11 mouse cellular contexts compared by ENCODE assay signal in the genomic region with DNA sequence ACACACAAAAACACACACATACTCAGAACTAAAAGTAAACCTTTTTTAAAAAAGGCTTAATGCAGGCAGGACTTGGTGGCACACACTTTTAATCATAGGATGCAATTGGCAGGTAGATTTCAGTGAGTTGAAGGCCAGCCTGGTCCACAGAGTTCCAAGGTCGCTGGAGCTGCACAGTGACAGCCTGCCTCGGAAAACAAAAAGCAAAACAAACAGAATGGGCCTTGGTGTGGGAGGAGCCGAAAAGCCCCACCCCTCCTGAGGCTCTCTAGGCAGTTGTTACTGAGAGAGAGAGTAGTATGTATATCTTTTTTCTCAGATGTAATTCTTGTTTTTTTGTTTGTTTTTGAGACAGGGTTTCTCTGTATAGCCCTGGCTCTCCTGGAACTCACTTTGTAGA. TPM values are rescaled to one million over a fixed set of nuclear protein-coding genes. Genes with fewer than 3 reads are reported as not detected.
DNase-seq lines count a peak whose midpoint lies in the region; ATAC-seq and TF ChIP-seq lines count a peak whose summit lies in the region.
"Had no signal": no experiment of that assay in that cellular context is flagged by ENCODE, and none has a peak within 500 bp of the region (broad histone marks: within the 10 kb centered on the region; RNA-seq: fewer than 3 reads in every experiment).

No protein-coding gene starts in this region.

- DNase-seq in forebrain, embryonic 10.5 days (ENCODE audit: extremely low spot score, low spot score): no peak
- DNase-seq in A20 (ENCODE audit: low read depth, low spot score): peak; percentile 52
- no peak for DNase-seq in intestine, embryonic 14.5 days (ENCODE audit: low spot score)
- DNase-seq in liver, embryonic 14.5 days (ENCODE audit: low read depth in 3 of 3, low spot score in 3 of 3): no peak
- no peak for DNase-seq in left cerebral cortex, postnatal 25 days (ENCODE audit: low spot score in 2 of 2)
- no peak for DNase-seq in B cell, adult 2 months
- no peak for DNase-seq in gastrocnemius, postnatal 14 days
- DNase-seq: gastrocnemius, postnatal 36 days; right cerebral cortex, postnatal 4 days had no signal

- H3K9me3 ChIP-seq in forebrain, embryonic 10.5 days: no peaks in the 10 kb centered on the region
- H3K9me3 ChIP-seq in forebrain, embryonic 12.5 days: no peaks in the 10 kb centered on the region
- H3K9me3 ChIP-seq in intestine, embryonic 14.5 days (ENCODE audit: control insufficient read depth, low read length): no peaks in the 10 kb centered on the region
- H3K9me3 ChIP-seq in liver, embryonic 14.5 days (ENCODE audit: control insufficient read depth, low read length): no peaks in the 10 kb centered on the region
- H3K9me3 ChIP-seq: limb, embryonic 15.5 days had no signal

- no peak overlapping the region for H3K4me2 ChIP-seq in forebrain, embryonic 12.5 days
- H3K4me2 ChIP-seq in intestine, embryonic 14.5 days (ENCODE audit: low read length): 0 out of 2 replicates have a peak overlapping the region, but pooled peaks have one; percentile 6
- peak overlapping the region; percentile 21 for H3K4me2 ChIP-seq in liver, embryonic 14.5 days (ENCODE audit: low read depth)
- H3K4me2 ChIP-seq: limb, embryonic 15.5 days had no signal

- H3K4me1 ChIP-seq in forebrain, embryonic 10.5 days: peaks cover 41% of the 10 kb centered on the region
- peaks cover 25% of the 10 kb centered on the region for H3K4me1 ChIP-seq in forebrain, embryonic 12.5 days
- peaks cover 15% of the 10 kb centered on the region for H3K4me1 ChIP-seq in intestine, embryonic 14.5 days (replicated peaks; ENCODE audit: control insufficient read depth, insufficient read depth, low read length)
- H3K4me1 ChIP-seq in liver, embryonic 14.5 days (replicated peaks; ENCODE audit: control insufficient read depth in 2 of 2, insufficient read depth in 2 of 2, low read length in 1 of 2): peaks cover 19 to 39% of the 10 kb centered on the region in 2 experiments

- H3K27ac ChIP-seq in forebrain, embryonic 10.5 days: 0 out of 2 replicates have a peak overlapping the region, but pooled peaks have one; percentile 3
- H3K27ac ChIP-seq in forebrain, embryonic 12.5 days: no peak overlapping the region
- peak overlapping the region; percentile 27; the same call in 1 of the 2 replicates for H3K27ac ChIP-seq in intestine, embryonic 14.5 days (ENCODE audit: low read depth)
- no peak overlapping the region; the same call in 1 of the 2 replicates for H3K27ac ChIP-seq in liver, embryonic 14.5 days
- H3K27ac ChIP-seq: limb, embryonic 15.5 days had no signal

- TF ChIP-seq CTCF in liver, embryonic 14.5 days (IDR thresholded peaks at IDR 0.05; ENCODE audit: low read depth): no peak

- intact Hi-C loops in left cerebral cortex, postnatal 25 days (cut with DNase I): no loop called here
- intact Hi-C loops in gastrocnemius, postnatal 14 days (cut with DNase I; ENCODE audit: low total_unique reads): no loop called here

- H3K4me3 ChIP-seq in forebrain, embryonic 10.5 days: no peak overlapping the region; the same call in 1 of the 2 replicates
- no peak overlapping the region for H3K4me3 ChIP-seq in forebrain, embryonic 12.5 days (replicated peaks)
- H3K4me3 ChIP-seq in intestine, embryonic 14.5 days (ENCODE audit: low read depth, low read length): no peak overlapping the region
- no peak overlapping the region for H3K4me3 ChIP-seq in liver, embryonic 14.5 days (ENCODE audit: insufficient read depth in 1 of 2, low read depth in 2 of 2, low read length in 2 of 2)
- H3K4me3 ChIP-seq: limb, embryonic 15.5 days had no signal

- no peak for ATAC-seq in forebrain, embryonic 12.5 days (ENCODE audit: low FRiP score)
- no peak for ATAC-seq in intestine, embryonic 14.5 days (replicated peaks; ENCODE audit: low FRiP score, low TSS enrichment, low read depth)
- ATAC-seq in liver, embryonic 14.5 days (ENCODE audit: insufficient read depth): peak; percentile 55

- no peak overlapping the region for H3K9ac ChIP-seq in forebrain, embryonic 12.5 days
- no peak overlapping the region for H3K9ac ChIP-seq in intestine, embryonic 14.5 days (ENCODE audit: low read length)
- no peak overlapping the region; the same call in 1 of the 2 replicates for H3K9ac ChIP-seq in liver, embryonic 14.5 days (replicated peaks)
- H3K9ac ChIP-seq: limb, embryonic 15.5 days had no signal

- peaks cover 5% of the 10 kb centered on the region; the same call in 1 of the 2 replicates for H3K27me3 ChIP-seq in forebrain, embryonic 10.5 days (ENCODE audit: poor library complexity, severe bottlenecking)
- no peaks in the 10 kb centered on the region for H3K27me3 ChIP-seq in forebrain, embryonic 12.5 days
- H3K27me3 ChIP-seq in intestine, embryonic 14.5 days (replicated peaks; ENCODE audit: control insufficient read depth, insufficient read depth, low read length): no peaks in the 10 kb centered on the region
- no peaks in the 10 kb centered on the region for H3K27me3 ChIP-seq in liver, embryonic 14.5 days (ENCODE audit: control insufficient read depth, insufficient read depth, low read length)
- H3K27me3 ChIP-seq: limb, embryonic 15.5 days had no signal

- 34% methylated on average over 3 of the region's 3 CpGs for WGBS in forebrain, embryonic 10.5 days
- WGBS in forebrain, embryonic 12.5 days: 32% methylated on average over 3 of the region's 3 CpGs
- 24% methylated on average over 3 of the region's 3 CpGs for WGBS in intestine, embryonic 14.5 days
- WGBS in liver, embryonic 14.5 days (ENCODE audit: insufficient replicate concordance): 11% methylated on average over 3 of the region's 3 CpGs

- H3K36me3 ChIP-seq in forebrain, embryonic 10.5 days (replicated peaks): peaks cover 46% of the 10 kb centered on the region
- H3K36me3 ChIP-seq in forebrain, embryonic 12.5 days (replicated peaks): peaks cover 34% of the 10 kb centered on the region
- peaks cover 40% of the 10 kb centered on the region for H3K36me3 ChIP-seq in intestine, embryonic 14.5 days (ENCODE audit: control insufficient read depth, insufficient read depth, low read length)
- peaks cover 31% of the 10 kb centered on the region for H3K36me3 ChIP-seq in liver, embryonic 14.5 days (replicated peaks; ENCODE audit: control insufficient read depth, insufficient read depth, low read depth)

- no peak for TF ChIP-seq EP300 in liver, embryonic 14.5 days (IDR thresholded peaks at IDR 0.05; ENCODE audit: low read depth)

RNA-seq across cellular contexts. Expression of a gene that starts 2.7 kb away (rescaled TPM):
- polyA plus RNA-seq in forebrain, embryonic 10.5 days (2016; fragmentation: Nextera tagmentation; extraction: Ambion mirVana): 6.4 and 7.2 TPM in 2 replicates
- polyA plus RNA-seq in forebrain, embryonic 12.5 days (2016; fragmentation: Nextera tagmentation; extraction: Ambion mirVana): 3.0 and 3.6 TPM in 2 replicates
- polyA plus RNA-seq in intestine, embryonic 14.5 days (2014; fragmentation: Nextera tagmentation; extraction: Ambion mirVana): 2.9 and 3.5 TPM in 2 replicates
- 1.5 and 2.2 TPM in 2 replicates for polyA plus RNA-seq in liver, embryonic 14.5 days (2012; rRNA removed)
- 1.6 and 1.8 TPM in 2 replicates for polyA plus RNA-seq in liver, embryonic 14.5 days (2014; fragmentation: Nextera tagmentation; extraction: Ambion mirVana)
- total RNA-seq in left cerebral cortex, postnatal 25 days (2021): 1 to 10 TPM; 2.7 to 4.0 TPM
- total RNA-seq in gastrocnemius, postnatal 14 days (2021): 10 to 100 TPM in 1 of 2 experiments, 1 to 10 TPM in 1; 9.4 to 10.5 TPM

RNA-seq across cellular contexts. Expression of a gene that starts 4.7 kb away (rescaled TPM):
- not detected in 2 replicates for polyA plus RNA-seq in forebrain, embryonic 10.5 days (2016; fragmentation: Nextera tagmentation; extraction: Ambion mirVana)
- not detected in 2 replicates for polyA plus RNA-seq in forebrain, embryonic 12.5 days (2016; fragmentation: Nextera tagmentation; extraction: Ambion mirVana)
- polyA plus RNA-seq in intestine, embryonic 14.5 days (2014; fragmentation: Nextera tagmentation; extraction: Ambion mirVana): not detected in 2 replicates
- polyA plus RNA-seq in liver, embryonic 14.5 days (2012; rRNA removed): not detected in 2 replicates
- 0.20 TPM in 1 of 2 replicates, not detected in the other for polyA plus RNA-seq in liver, embryonic 14.5 days (2014; fragmentation: Nextera tagmentation; extraction: Ambion mirVana)
- under 1 TPM in 1 of 2 experiments, not detected in 1; 0.73 TPM for total RNA-seq in left cerebral cortex, postnatal 25 days (2021)
- total RNA-seq in gastrocnemius, postnatal 14 days (2021): 1 to 10 TPM; 6.0 to 6.2 TPM
- polyA plus RNA-seq: limb, embryonic 15.5 days had no signal

RNA-seq across cellular contexts. Expression of a gene that starts 9.6 kb away (rescaled TPM):
- 0.12 and 0.20 TPM in 2 replicates for polyA plus RNA-seq in forebrain, embryonic 10.5 days (2016; fragmentation: Nextera tagmentation; extraction: Ambion mirVana)
- polyA plus RNA-seq in forebrain, embryonic 12.5 days (2016; fragmentation: Nextera tagmentation; extraction: Ambion mirVana): 0.29 and 0.34 TPM in 2 replicates
- polyA plus RNA-seq in intestine, embryonic 14.5 days (2014; fragmentation: Nextera tagmentation; extraction: Ambion mirVana): 1.8 and 2.3 TPM in 2 replicates
- 0.06 and 0.13 TPM in 2 replicates for polyA plus RNA-seq in liver, embryonic 14.5 days (2012; rRNA removed)
- polyA plus RNA-seq in liver, embryonic 14.5 days (2014; fragmentation: Nextera tagmentation; extraction: Ambion mirVana): 0.47 and 0.57 TPM in 2 replicates
- not detected for total RNA-seq in left cerebral cortex, postnatal 25 days (2021)
- not detected for total RNA-seq in gastrocnemius, postnatal 14 days (2021)

RNA-seq across cellular contexts. Expression of a gene that starts 18.9 kb away (rescaled TPM):
- polyA plus RNA-seq in forebrain, embryonic 10.5 days (2016; fragmentation: Nextera tagmentation; extraction: Ambion mirVana): 99.3 and 106 TPM in 2 replicates
- polyA plus RNA-seq in forebrain, embryonic 12.5 days (2016; fragmentation: Nextera tagmentation; extraction: Ambion mirVana): 89.5 and 90.5 TPM in 2 replicates
- 192 and 204 TPM in 2 replicates for polyA plus RNA-seq in intestine, embryonic 14.5 days (2014; fragmentation: Nextera tagmentation; extraction: Ambion mirVana)
- polyA plus RNA-seq in liver, embryonic 14.5 days (2012; rRNA removed): 48.2 and 58.8 TPM in 2 replicates
- 81.7 and 97.2 TPM in 2 replicates for polyA plus RNA-seq in liver, embryonic 14.5 days (2014; fragmentation: Nextera tagmentation; extraction: Ambion mirVana)
- 100 to 1,000 TPM; 103 to 105 TPM for total RNA-seq in left cerebral cortex, postnatal 25 days (2021)
- 100 to 1,000 TPM; 100 TPM for total RNA-seq in gastrocnemius, postnatal 14 days (2021)

RNA-seq across cellular contexts. Expression of a gene that starts 24.6 kb away (rescaled TPM):
- 247 and 254 TPM in 2 replicates for polyA plus RNA-seq in forebrain, embryonic 10.5 days (2016; fragmentation: Nextera tagmentation; extraction: Ambion mirVana)
- 240 and 256 TPM in 2 replicates for polyA plus RNA-seq in forebrain, embryonic 12.5 days (2016; fragmentation: Nextera tagmentation; extraction: Ambion mirVana)
- 134 and 139 TPM in 2 replicates for polyA plus RNA-seq in intestine, embryonic 14.5 days (2014; fragmentation: Nextera tagmentation; extraction: Ambion mirVana)
- polyA plus RNA-seq in liver, embryonic 14.5 days (2012; rRNA removed): 57.9 and 68.5 TPM in 2 replicates
- polyA plus RNA-seq in liver, embryonic 14.5 days (2014; fragmentation: Nextera tagmentation; extraction: Ambion mirVana): 49.7 and 62.4 TPM in 2 replicates
- 10 to 100 TPM; 67.0 to 69.8 TPM for total RNA-seq in left cerebral cortex, postnatal 25 days (2021)
- 10 to 100 TPM; 20.1 to 22.4 TPM for total RNA-seq in gastrocnemius, postnatal 14 days (2021)

Comparison
In these comparisons a context has a peak if more than half of its experiments do, and no peak if none do; other contexts are left out.
1. H3K27ac ChIP-seq: peak in forebrain, embryonic 10.5 days (single experiment) and intestine, embryonic 14.5 days (single experiment); none in forebrain, embryonic 12.5 days (single experiment) and liver, embryonic 14.5 days (single experiment).